Mouse (Mus musculus) intestine, postnatal 0 days (tissue): ENCODE results near the gene Pus10. TPM values are rescaled to one million over a fixed set of nuclear protein-coding genes. Genes with fewer than 3 reads are reported as not detected.

Source experiments
- ATAC-seq: fragments of 200-750 bp; cut with Nextera tagmentation; 2 replicates; pipeline ENCODE4 v1.8.0; 2017; ENCODE audit warnings: mild to moderate bottlenecking, moderate TSS enrichment, moderate library complexity
- H3K27ac ChIP-seq: fragments of 300-500 bp; sonication (generic); 2 replicates; pipeline ENCODE4 v1.5.1; 2014; ENCODE audit warnings: mild to moderate bottlenecking, low read depth, low read length, moderate library complexity
- H3K27me3 ChIP-seq: fragments of 300-500 bp; sonication (generic); replicated peaks from 2 replicates; pipeline ENCODE4 v1.6.1; 2014; ENCODE audit warnings: low read length, mixed read lengths; ENCODE audit not compliant: control insufficient read depth, insufficient read depth
- H3K36me3 ChIP-seq: fragments of 300-500 bp; sonication (generic); 2 replicates; pipeline ENCODE4 v1.6.1; 2014; ENCODE audit warnings: mild to moderate bottlenecking, moderate library complexity; ENCODE audit not compliant: control insufficient read depth, insufficient read depth
- H3K4me1 ChIP-seq: fragments of 300-500 bp; sonication (generic); replicated peaks from 2 replicates; pipeline ENCODE4 v1.6.1; 2014; ENCODE audit warnings: antibody characterized with exemption, low read length, mixed read lengths; ENCODE audit not compliant: control insufficient read depth, insufficient read depth
- H3K4me2 ChIP-seq: fragments of 300-500 bp; sonication (generic); replicated peaks from 2 replicates; pipeline ENCODE4 v1.6.1; 2014; ENCODE audit warnings: low read depth, mild to moderate bottlenecking, moderate library complexity
- H3K4me3 ChIP-seq: fragments of 300-500 bp; sonication (generic); 2 replicates; pipeline ENCODE4 v1.5.1; 2014; ENCODE audit warnings: low read depth, low read length
- H3K9ac ChIP-seq: fragments of 300-500 bp; sonication (generic); 2 replicates; pipeline ENCODE4 v1.6.1; 2014; ENCODE audit warnings: mild to moderate bottlenecking, low read depth, low read length
- H3K9me3 ChIP-seq: fragments of 300-500 bp; sonication (generic); 2 replicates; pipeline ENCODE4 v1.6.1; 2016; ENCODE audit warnings: mixed run types; ENCODE audit not compliant: control insufficient read depth
- CTCF ChIP-seq: sonication (generic); IDR thresholded peaks from 2 replicates; pipeline ENCODE4 v1.5.1; 2016; ENCODE audit warnings: low read depth, mild to moderate bottlenecking, control low read depth, antibody characterized with exemption, moderate library complexity
- WGBS: fragments of 180-500 bp; shearing (Covaris S2); extraction: QIAGEN DNeasy Blood & Tissue Kit; methylation state at CpG from one replicate; pipeline ENCODE4 v1.1.7; 2014; 5-methylcytosine and 5-hydroxymethylcytosine counted together
- polyA plus RNA-seq: library from polyadenylated mRNA; unstranded; fragments of >200 nt; fragmentation: Nextera tagmentation; extraction: Ambion mirVana; gene quantifications from 2 replicates; pipeline ENCODE4 v1.2.1, GENCODE M21; 2015

The Pus10 gene
- polyA plus RNA-seq, 1 experiment from 2014 or later = 9.0 TPM

GRCm38 (mm10) chr11:23699414-23700095 lies 34.1 kb downstream of the Pus10 start:
- Histone ChIP-seq H3K27ac (no peak overlapping the region), H3K4me3 (no peak overlapping the region), H3K36me3 (peaks cover 5% of the 10 kb centered on the region; the same call in 1 of the 2 replicates), H3K4me2 (no peak overlapping the region), H3K9ac (no peak overlapping the region), H3K4me1 (no peaks in the 10 kb centered on the region), H3K9me3 (no peaks in the 10 kb centered on the region), H3K27me3 (no peaks in the 10 kb centered on the region)
- TF ChIP-seq CTCF = no peak
- 50% methylated on average over 3 of the region's 3 CpGs for WGBS
- ATAC-seq = no peak

- no peaks in the 10 kb centered on the region for H3K27me3 ChIP-seq
- no peak overlapping the region for H3K4me3 ChIP-seq
- H3K27ac ChIP-seq = no peak overlapping the region
- peaks cover 5% of the 10 kb centered on the region for H3K36me3 ChIP-seq
- WGBS = 84% methylated on average over 3 of the region's 3 CpGs
- TF ChIP-seq CTCF = no peak
- no peak overlapping the region for H3K4me2 ChIP-seq
- no peak overlapping the region for H3K9ac ChIP-seq
- H3K9me3 ChIP-seq = no peaks in the 10 kb centered on the region
- ATAC-seq = no peak; the same call in 1 of the 2 replicates
- no peaks in the 10 kb centered on the region for H3K4me1 ChIP-seq
These were observed 36.4 kb downstream of the Pus10 start for GRCm38 (mm10) chr11:23701831-23702230.

GRCm38 (mm10) chr11:23704604-23705294 lies 39.3 kb downstream of the Pus10 start:
- 77% methylated on average over 7 of the region's 7 CpGs for WGBS
- no peaks in the 10 kb centered on the region for H3K9me3 ChIP-seq
- H3K36me3 ChIP-seq = peaks cover 22% of the 10 kb centered on the region
- no peaks in the 10 kb centered on the region for H3K4me1 ChIP-seq
- no peak overlapping the region for H3K4me2 ChIP-seq
- no peak for ATAC-seq
- no peak overlapping the region for H3K27ac ChIP-seq
- no peak overlapping the region for H3K4me3 ChIP-seq
- no peaks in the 10 kb centered on the region for H3K27me3 ChIP-seq
- H3K9ac ChIP-seq = no peak overlapping the region
- no peak for TF ChIP-seq CTCF

- H3K4me1 ChIP-seq = no peaks in the 10 kb centered on the region
- H3K4me3 ChIP-seq = no peak overlapping the region
- no peak overlapping the region for H3K4me2 ChIP-seq
- WGBS = 90% methylated on average over 3 of the region's 3 CpGs
- no peak overlapping the region for H3K27ac ChIP-seq
- ATAC-seq = no peak
- no peaks in the 10 kb centered on the region for H3K9me3 ChIP-seq
- no peak for TF ChIP-seq CTCF
- peaks cover 62% of the 10 kb centered on the region for H3K36me3 ChIP-seq
- H3K27me3 ChIP-seq = no peaks in the 10 kb centered on the region
- no peak overlapping the region for H3K9ac ChIP-seq
These were observed 46.8 kb downstream of the Pus10 start for GRCm38 (mm10) chr11:23712299-23712698.

GRCm38 (mm10) chr11:23718856-23719255 lies 53.4 kb downstream of the Pus10 start:
- Histone ChIP-seq H3K36me3 (peaks cover 52% of the 10 kb centered on the region), H3K9ac (no peak overlapping the region), H3K4me3 (no peak overlapping the region), H3K4me1 (no peaks in the 10 kb centered on the region), H3K27me3 (no peaks in the 10 kb centered on the region), H3K27ac (no peak overlapping the region), H3K4me2 (no peak overlapping the region), H3K9me3 (no peaks in the 10 kb centered on the region)
- no peak for ATAC-seq
- TF ChIP-seq CTCF = no peak
- WGBS = 89% methylated on average over 2 of the region's 2 CpGs

GRCm38 (mm10) chr11:23719825-23720224 lies 54.4 kb downstream of the Pus10 start:
- peaks cover 53% of the 10 kb centered on the region for H3K36me3 ChIP-seq
- ATAC-seq = no peak
- 73% methylated on average over 3 of the region's 3 CpGs for WGBS

More at GRCm38 (mm10) chr11:23719825-23720224, 54.4 kb downstream of the Pus10 start:
- no peaks in the 10 kb centered on the region for H3K4me1 ChIP-seq
- TF ChIP-seq CTCF = no peak
- no peak overlapping the region for H3K4me3 ChIP-seq
- no peak overlapping the region for H3K9ac ChIP-seq
- H3K27ac ChIP-seq = no peak overlapping the region
- no peaks in the 10 kb centered on the region for H3K27me3 ChIP-seq
- no peaks in the 10 kb centered on the region for H3K9me3 ChIP-seq
- no peak overlapping the region for H3K4me2 ChIP-seq
